Mouse (Mus musculus): Measurements from ENCODE around the gene Wbp2nl.

GRCm38 (mm10) chr15:82347303-82347676 is 48.5 kb downstream of the Wbp2nl start:
- TF ChIP-seq POLR2A (IDR thresholded peaks at IDR 0.05; ENCODE audit: borderline replicate concordance, extremely low read depth, low read depth, low read length): no peak
- no peak for TF ChIP-seq CTCF (IDR thresholded peaks at IDR 0.05; ENCODE audit: insufficient read depth, low read length)

All from lung, adult 2 months (tissue).